Mouse (Mus musculus): ENCODE measurements at regions not wholly inside any gene's neighbourhood (a gene's known extent, or its start where the extent isn't known, plus 50 kb on each side); places are given as distances from the start of the nearest gene placed in this dataset.

- TF ChIP-seq CTCF (IDR thresholded peaks at IDR 0.05; ENCODE audit: low read depth) (no peak), EP300 (optimal IDR thresholded peaks at IDR 0.05) (no peak)
Observed at GRCm38 (mm10) chr13:84741231-84741630, 448.0 kb upstream of the Ccnh start.
